Mouse (Mus musculus): ENCODE results near the gene Gatb. TPM values are rescaled to one million over a fixed set of nuclear protein-coding genes. Genes with fewer than 3 reads are reported as not detected.

The Gatb gene
- total RNA-seq, 2 experiments from 2014 or later, result 22.4 to 44.5 TPM

GRCm38 (mm10) chr3:85693013-85693412, 119.1 kb downstream of the Gatb start:
- peak; percentile 53 for ATAC-seq (replicated peaks; ENCODE audit: poor library complexity, severe bottlenecking)

GRCm38 (mm10) chr3:85695056-85695455, 121.1 kb downstream of the Gatb start:
- no peak for ATAC-seq (replicated peaks; ENCODE audit: poor library complexity, severe bottlenecking)

GRCm38 (mm10) chr3:85698496-85698895, 124.6 kb downstream of the Gatb start:
- ATAC-seq (replicated peaks; ENCODE audit: poor library complexity, severe bottlenecking), result no peak

GRCm38 (mm10) chr3:85703141-85703882, 129.4 kb downstream of the Gatb start:
- no peak for ATAC-seq (replicated peaks; ENCODE audit: poor library complexity, severe bottlenecking)

Other genes starting within 250 kb of the Gatb start
- not detected in 2 replicates for gene Fam160a1, start 243.2 kb downstream of the Gatb start, total RNA-seq (2014; fragmentation: Nextera tagmentation)
- gene Fam160a1, start 243.2 kb downstream of the Gatb start, total RNA-seq (2017), result not detected in 2 replicates